Mouse (Mus musculus) olfactory bulb, adult 2 months (tissue): ENCODE data around the gene Wars.

Source experiments
- CTCF ChIP-seq: fragments of 200-500 bp; IDR thresholded peaks from 2 replicates; pipeline ENCODE4 v1.5.1; 2012; ENCODE audit warnings: low read depth, mild to moderate bottlenecking, low read length, moderate library complexity; ENCODE audit not compliant: insufficient read depth
- POLR2A ChIP-seq: fragments of 200-500 bp; IDR thresholded peaks from 2 replicates; pipeline ENCODE4 v1.6.1; 2012; ENCODE audit warnings: mild to moderate bottlenecking, low read depth, low read length, moderate library complexity; ENCODE audit not compliant: insufficient read depth

DNA sequence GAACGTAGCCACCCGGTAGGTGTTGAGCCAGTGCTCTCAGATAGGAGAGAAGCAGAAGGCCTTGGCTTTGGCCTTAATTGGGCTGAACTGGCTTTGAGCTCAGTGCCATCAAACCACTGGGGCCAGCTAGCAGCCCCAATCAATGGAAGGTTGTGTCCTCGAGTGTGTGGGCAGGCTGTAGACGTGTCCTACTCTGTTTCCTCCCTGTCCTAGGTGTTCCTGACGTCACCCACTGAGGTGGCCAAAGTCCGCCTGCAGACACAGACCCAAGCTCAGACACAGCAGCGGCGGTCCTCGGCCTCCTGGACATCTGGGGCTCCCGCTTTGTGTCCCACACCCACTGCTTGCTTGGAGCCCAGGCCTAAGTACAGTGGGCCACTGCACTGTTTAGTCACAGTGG lies 38.9 kb downstream of the Wars start:
- no peak for TF ChIP-seq CTCF
- no peak for TF ChIP-seq POLR2A
